Mouse (Mus musculus): ENCODE measurements around the gene Fchsd2. TPM values are rescaled to one million over a fixed set of nuclear protein-coding genes. Genes with fewer than 3 reads are reported as not detected.

Fchsd2 gene
- polyA plus RNA-seq, 1 experiment from 2014 or later, result 14.8 TPM

GRCm38 (mm10) chr7:101213515-101214263 lies 121.0 kb downstream of the Fchsd2 start:
- Histone ChIP-seq H3K4me1 (replicated peaks) (0 out of 2 replicates have a peak, but pooled peaks cover 2% of the 10 kb centered on the region), H3K36me3 (peaks cover 4% of the 10 kb centered on the region; the same call in 1 of the 2 replicates), H3K9me3 (replicated peaks) (no peaks in the 10 kb centered on the region), H3K9ac (no peak overlapping the region), H3K27ac (no peak overlapping the region), H3K4me3 (no peak overlapping the region), H3K27me3 (no peaks in the 10 kb centered on the region), H3K4me2 (no peak overlapping the region)
- 63% methylated on average over 3 of the region's 3 CpGs for WGBS
- no peak for ATAC-seq (replicated peaks; ENCODE audit: insufficient number of reproducible peaks, insufficient read depth, low FRiP score, low read depth)

DNA sequence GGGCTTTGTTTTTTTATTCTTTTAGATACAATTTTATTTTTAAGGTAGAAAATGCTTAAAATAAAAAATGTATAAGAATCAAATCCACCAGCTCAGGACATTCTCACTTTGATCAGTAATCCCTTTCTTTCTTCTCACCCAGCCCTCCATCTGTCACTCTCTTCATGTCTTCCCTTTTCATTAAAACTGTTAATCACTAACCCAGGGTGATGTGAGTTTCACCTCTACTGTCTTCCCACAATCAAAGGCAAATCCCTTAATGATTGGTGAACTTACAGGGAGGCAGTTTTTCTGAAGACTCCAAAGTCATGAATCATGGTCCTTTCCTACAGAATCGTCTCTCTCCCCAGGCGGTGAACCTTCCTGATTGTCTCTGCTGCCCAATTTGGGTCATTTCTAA lies 124.1 kb downstream of the Fchsd2 start:
- H3K4me1 ChIP-seq (replicated peaks), result 0 out of 2 replicates have a peak, but pooled peaks cover 2% of the 10 kb centered on the region
- H3K27me3 ChIP-seq, result no peaks in the 10 kb centered on the region
- no peak overlapping the region for H3K27ac ChIP-seq
- H3K9ac ChIP-seq, result no peak overlapping the region
- no peaks in the 10 kb centered on the region for H3K9me3 ChIP-seq (replicated peaks)
- ATAC-seq (replicated peaks; ENCODE audit: insufficient number of reproducible peaks, insufficient read depth, low FRiP score, low read depth), result no peak
- WGBS, result 81% methylated on average over 2 of the region's 2 CpGs
- H3K4me3 ChIP-seq, result no peak overlapping the region
- H3K4me2 ChIP-seq, result no peak overlapping the region
- peaks cover 4% of the 10 kb centered on the region; the same call in 1 of the 2 replicates for H3K36me3 ChIP-seq

- H3K4me3 ChIP-seq, result no peak overlapping the region
- H3K27ac ChIP-seq, result no peak overlapping the region
- H3K9me3 ChIP-seq (replicated peaks), result no peaks in the 10 kb centered on the region
- no peak overlapping the region for H3K4me2 ChIP-seq
- H3K9ac ChIP-seq, result no peak overlapping the region
- 87% methylated on average over 2 of the region's 2 CpGs for WGBS
- H3K27me3 ChIP-seq, result no peaks in the 10 kb centered on the region
- H3K4me1 ChIP-seq (replicated peaks), result 0 out of 2 replicates have a peak, but pooled peaks cover 2% of the 10 kb centered on the region
- ATAC-seq (replicated peaks; ENCODE audit: insufficient number of reproducible peaks, insufficient read depth, low FRiP score, low read depth), result no peak
- no peaks in the 10 kb centered on the region for H3K36me3 ChIP-seq
Observed at GRCm38 (mm10) chr7:101223501-101223900, 130.8 kb downstream of the Fchsd2 start.

DNA sequence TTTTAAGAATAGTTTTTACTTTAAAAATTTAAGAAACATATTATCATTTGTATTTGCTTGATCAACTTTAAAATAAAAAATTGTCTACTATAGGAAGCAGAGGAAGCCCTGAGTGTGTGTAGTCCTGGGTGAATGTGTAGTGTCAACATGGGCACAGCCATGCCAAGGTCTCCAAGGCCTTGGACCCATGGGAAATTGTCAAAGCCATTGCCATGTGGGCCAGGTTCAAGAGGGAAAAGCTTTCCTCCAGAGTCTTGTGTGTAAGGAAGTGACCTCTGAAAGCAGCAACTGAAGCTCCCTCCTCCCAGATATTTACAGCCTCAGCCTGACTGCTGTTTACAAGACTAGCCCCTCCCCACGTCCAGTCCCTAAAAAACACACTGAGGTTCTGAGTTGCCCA lies 136.7 kb downstream of the Fchsd2 start:
- 64% methylated on average over 1 of the region's 1 CpGs for WGBS
- peaks cover 6% of the 10 kb centered on the region; the same call in 1 of the 2 replicates for H3K4me1 ChIP-seq (replicated peaks)
- H3K36me3 ChIP-seq, result no peaks in the 10 kb centered on the region
- no peak overlapping the region for H3K4me3 ChIP-seq
- no peak overlapping the region for H3K4me2 ChIP-seq
- H3K27ac ChIP-seq, result no peak overlapping the region
- H3K27me3 ChIP-seq, result no peaks in the 10 kb centered on the region
- no peak for ATAC-seq (replicated peaks; ENCODE audit: insufficient number of reproducible peaks, insufficient read depth, low FRiP score, low read depth)
- no peak overlapping the region for H3K9ac ChIP-seq
- H3K9me3 ChIP-seq (replicated peaks), result no peaks in the 10 kb centered on the region

DNA sequence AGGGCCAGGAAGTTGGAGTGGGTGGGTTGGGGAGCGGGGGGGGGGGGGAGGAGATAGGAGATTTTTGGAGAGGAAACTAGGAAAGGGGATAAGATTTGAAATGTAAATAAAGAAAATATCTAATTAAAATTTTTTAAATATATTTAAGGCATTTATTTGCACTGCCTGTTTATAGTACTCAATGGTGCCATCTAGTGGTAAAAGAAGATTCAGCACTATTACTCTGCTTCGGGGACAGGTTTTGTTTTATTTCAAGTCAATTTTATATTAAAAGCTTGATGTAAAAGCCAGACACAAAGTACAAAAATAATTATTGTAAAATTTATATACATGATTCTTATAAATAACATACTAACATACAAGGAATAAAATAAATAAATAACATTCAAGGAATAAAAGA lies 138.8 kb downstream of the Fchsd2 start:
- H3K36me3 ChIP-seq, result no peaks in the 10 kb centered on the region
- H3K9me3 ChIP-seq (replicated peaks), result no peaks in the 10 kb centered on the region
- no peak overlapping the region for H3K4me3 ChIP-seq
- no peaks in the 10 kb centered on the region for H3K27me3 ChIP-seq
- WGBS, result 44% methylated on average over 2 of the region's 2 CpGs
- peaks cover 6% of the 10 kb centered on the region; the same call in 1 of the 2 replicates for H3K4me1 ChIP-seq (replicated peaks)
- no peak overlapping the region for H3K4me2 ChIP-seq
- no peak overlapping the region for H3K27ac ChIP-seq
- no peak overlapping the region for H3K9ac ChIP-seq
- ATAC-seq (replicated peaks; ENCODE audit: insufficient number of reproducible peaks, insufficient read depth, low FRiP score, low read depth), result no peak

DNA sequence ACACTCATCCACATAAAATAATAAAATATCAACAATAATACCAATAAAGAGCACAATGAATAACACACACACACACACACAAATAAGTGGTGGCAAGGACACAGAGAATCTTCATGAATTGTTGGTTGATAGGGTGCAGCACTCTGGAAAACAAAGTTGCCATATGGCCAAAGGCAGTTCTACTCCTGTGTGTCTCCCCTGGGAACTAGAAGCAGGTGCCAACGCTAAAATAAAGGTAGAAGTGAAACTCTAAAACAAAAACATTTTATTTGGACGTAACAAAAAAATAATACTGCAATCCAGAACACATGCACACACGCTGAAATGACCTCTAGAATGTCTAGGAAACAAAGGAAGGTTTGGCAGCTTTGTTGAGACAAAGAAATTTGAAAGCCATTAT lies 140.1 kb downstream of the Fchsd2 start:
- H3K4me1 ChIP-seq (replicated peaks), result peaks cover 4% of the 10 kb centered on the region; the same call in 1 of the 2 replicates
- no peak overlapping the region for H3K4me2 ChIP-seq
- H3K9ac ChIP-seq, result no peak overlapping the region
- H3K27ac ChIP-seq, result no peak overlapping the region
- H3K27me3 ChIP-seq, result no peaks in the 10 kb centered on the region
- H3K9me3 ChIP-seq (replicated peaks), result no peaks in the 10 kb centered on the region
- WGBS, result 78% methylated on average over 3 of the region's 3 CpGs
- ATAC-seq (replicated peaks; ENCODE audit: insufficient number of reproducible peaks, insufficient read depth, low FRiP score, low read depth), result no peak
- no peak overlapping the region for H3K4me3 ChIP-seq
- H3K36me3 ChIP-seq, result no peaks in the 10 kb centered on the region

DNA sequence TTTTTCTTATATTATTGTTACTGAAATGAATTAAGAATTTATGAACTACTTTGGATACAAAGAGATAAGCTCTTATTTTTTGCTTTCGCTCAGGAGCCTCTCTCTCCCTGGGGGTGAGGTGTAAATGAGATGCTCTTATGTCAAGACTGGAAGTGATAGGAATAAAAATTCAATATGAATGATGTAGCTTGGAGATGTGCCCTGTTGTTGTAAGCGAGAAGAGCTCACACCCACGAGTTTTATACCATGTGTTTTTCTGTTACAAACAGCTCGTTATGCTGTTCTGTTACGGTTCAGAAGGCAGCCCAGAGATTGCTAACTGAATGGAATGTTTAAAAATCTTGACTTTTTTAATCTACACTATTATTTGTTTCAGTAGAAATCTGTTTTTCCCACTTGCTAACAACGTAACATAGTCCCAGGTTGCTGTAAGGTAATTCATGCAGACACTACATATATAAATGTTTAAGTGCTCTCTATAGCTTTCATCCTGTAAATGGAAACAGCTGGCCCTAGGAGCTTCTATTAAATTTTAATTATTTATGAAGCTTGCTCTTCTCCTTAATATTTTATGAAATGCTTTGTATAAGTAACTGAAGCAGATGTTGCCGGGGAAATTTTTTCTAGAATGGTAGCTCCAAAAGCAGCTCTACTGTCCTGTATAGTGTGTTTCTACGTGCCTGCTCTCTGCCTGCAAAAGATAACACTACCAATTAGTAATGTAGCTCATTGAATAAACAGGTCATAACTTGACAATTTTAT lies 144.2 kb downstream of the Fchsd2 start:
- Histone ChIP-seq H3K4me3 (no peak overlapping the region), H3K4me2 (no peak overlapping the region), H3K9me3 (replicated peaks) (no peaks in the 10 kb centered on the region), H3K36me3 (no peaks in the 10 kb centered on the region), H3K4me1 (replicated peaks) (peaks cover 9% of the 10 kb centered on the region), H3K27ac (no peak overlapping the region), H3K27me3 (no peaks in the 10 kb centered on the region), H3K9ac (no peak overlapping the region)
- whole genome bisulfite sequencing, result 84% methylated on average over 8 of the region's 8 CpGs
- no peak for ATAC-seq (replicated peaks; ENCODE audit: insufficient number of reproducible peaks, insufficient read depth, low FRiP score, low read depth)

DNA sequence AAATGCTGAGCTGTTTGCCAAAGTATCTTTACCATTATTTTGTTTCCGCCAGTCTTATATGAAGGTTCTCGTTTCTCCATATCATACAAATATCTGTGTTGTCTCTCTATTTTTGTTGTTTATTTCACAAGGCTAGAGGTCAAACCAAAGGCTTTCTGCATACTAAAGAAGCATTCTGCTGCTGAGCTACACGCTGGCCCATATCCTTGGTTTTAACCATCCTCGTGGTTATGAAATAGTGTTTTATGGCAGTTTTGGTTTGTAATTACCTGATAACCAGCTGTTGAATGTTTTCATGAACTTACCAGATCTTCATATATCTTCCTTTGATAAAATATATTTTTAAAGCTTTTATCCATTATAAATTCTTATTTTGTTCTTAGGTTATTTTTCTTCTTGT lies 156.1 kb downstream of the Fchsd2 start:
- Histone ChIP-seq H3K27ac (no peak overlapping the region), H3K4me1 (replicated peaks) (no peaks in the 10 kb centered on the region), H3K4me2 (no peak overlapping the region), H3K9ac (no peak overlapping the region), H3K4me3 (no peak overlapping the region), H3K27me3 (no peaks in the 10 kb centered on the region), H3K36me3 (peaks cover 22% of the 10 kb centered on the region; the same call in 1 of the 2 replicates), H3K9me3 (replicated peaks) (no peaks in the 10 kb centered on the region)
- WGBS, result 88% methylated on average over 4 of the region's 4 CpGs
- ATAC-seq (replicated peaks; ENCODE audit: insufficient number of reproducible peaks, insufficient read depth, low FRiP score, low read depth), result no peak

DNA sequence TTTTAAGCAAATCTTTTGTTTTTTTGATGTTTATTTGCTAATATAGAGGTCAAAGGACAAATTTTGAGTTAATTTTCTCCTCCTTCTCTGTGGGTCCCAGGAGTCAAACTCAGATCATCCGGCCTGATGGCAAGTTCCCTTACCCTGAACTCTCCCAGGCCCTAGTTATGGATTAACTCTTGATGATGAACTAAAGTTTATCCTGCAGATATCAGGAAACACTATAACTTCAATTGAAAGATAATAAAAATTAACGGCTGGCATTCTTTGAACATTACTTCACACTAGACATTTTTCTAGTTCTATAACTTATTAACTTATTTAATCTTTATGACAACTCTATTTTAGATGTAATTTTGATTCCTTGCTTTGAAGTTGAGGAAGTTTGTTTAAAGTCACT lies 156.5 kb downstream of the Fchsd2 start:
- Histone ChIP-seq H3K27ac (no peak overlapping the region), H3K4me2 (no peak overlapping the region), H3K27me3 (no peaks in the 10 kb centered on the region), H3K9me3 (replicated peaks) (no peaks in the 10 kb centered on the region), H3K4me3 (no peak overlapping the region), H3K36me3 (peaks cover 25% of the 10 kb centered on the region; the same call in 1 of the 2 replicates), H3K4me1 (replicated peaks) (no peaks in the 10 kb centered on the region), H3K9ac (no peak overlapping the region)
- 71% methylated on average over 2 of the region's 2 CpGs for WGBS
- no peak for ATAC-seq (replicated peaks; ENCODE audit: insufficient number of reproducible peaks, insufficient read depth, low FRiP score, low read depth)

- H3K4me1 ChIP-seq (replicated peaks), result no peaks in the 10 kb centered on the region
- ATAC-seq (replicated peaks; ENCODE audit: insufficient number of reproducible peaks, insufficient read depth, low FRiP score, low read depth), result no peak
- WGBS, result 65% methylated on average over 2 of the region's 2 CpGs
- no peak overlapping the region for H3K4me2 ChIP-seq
- H3K27ac ChIP-seq, result no peak overlapping the region
- H3K9ac ChIP-seq, result no peak overlapping the region
- H3K4me3 ChIP-seq, result no peak overlapping the region
- no peaks in the 10 kb centered on the region for H3K27me3 ChIP-seq
- H3K36me3 ChIP-seq, result peaks cover 25% of the 10 kb centered on the region; the same call in 1 of the 2 replicates
- H3K9me3 ChIP-seq (replicated peaks), result no peaks in the 10 kb centered on the region
Observed at GRCm38 (mm10) chr7:101253071-101253470, 160.4 kb downstream of the Fchsd2 start.

DNA sequence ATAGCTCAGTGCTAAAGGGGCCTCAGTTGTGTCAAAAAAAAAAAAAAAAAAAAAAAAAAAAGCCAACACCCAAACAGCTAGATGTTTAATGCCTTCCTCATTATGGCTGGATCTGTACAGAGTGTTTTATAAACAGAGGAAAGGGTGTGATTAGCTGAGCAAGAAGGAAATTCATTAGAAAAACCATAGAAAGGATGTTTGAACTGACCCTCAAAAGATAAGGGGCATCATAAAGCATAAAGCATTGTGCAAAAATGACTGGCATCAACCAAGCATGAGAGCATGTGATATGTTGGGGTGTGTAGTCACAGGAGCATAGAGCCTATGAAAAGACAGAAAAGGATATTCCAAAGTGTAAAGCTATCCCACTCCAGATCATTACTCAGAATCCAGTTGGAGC lies 165.8 kb downstream of the Fchsd2 start:
- Histone ChIP-seq H3K9me3 (replicated peaks) (no peaks in the 10 kb centered on the region), H3K4me1 (replicated peaks) (no peaks in the 10 kb centered on the region), H3K4me3 (no peak overlapping the region), H3K4me2 (no peak overlapping the region), H3K36me3 (peaks cover 25% of the 10 kb centered on the region), H3K9ac (no peak overlapping the region), H3K27ac (no peak overlapping the region), H3K27me3 (no peaks in the 10 kb centered on the region)
- ATAC-seq (replicated peaks; ENCODE audit: insufficient number of reproducible peaks, insufficient read depth, low FRiP score, low read depth), result no peak

Measured in heart, embryonic 15.5 days (tissue).